Mouse (Mus musculus) limb, embryonic 14.5 days (tissue): ENCODE results near the gene Tnik. TPM values are rescaled to one million over a fixed set of nuclear protein-coding genes. Genes with fewer than 3 reads are reported as not detected.

Source experiments
- ATAC-seq: fragments of 200-750 bp; cut with Nextera tagmentation; 2 replicates; pipeline ENCODE4 v1.8.0; 2017; ENCODE audit warnings: low read depth, moderate number of reproducible peaks, moderate TSS enrichment; ENCODE audit not compliant: low FRiP score
- DNase-seq: peaks from one replicate; pipeline ENCODE4 v3.0.0-alpha.2; 2015; ENCODE audit warnings: low spot score
- H3K27ac ChIP-seq: fragments of 300-500 bp; sonication (generic); replicated peaks from 2 replicates; pipeline ENCODE4 v1.5.1; 2014; ENCODE audit warnings: low read depth, mild to moderate bottlenecking, low read length, moderate library complexity, mixed read lengths
- H3K27me3 ChIP-seq: fragments of 300-500 bp; sonication (generic); 2 replicates; pipeline ENCODE4 v1.6.1; 2014; ENCODE audit warnings: low read length, mixed read lengths; ENCODE audit not compliant: control insufficient read depth, insufficient read depth
- H3K36me3 ChIP-seq: fragments of 300-500 bp; sonication (generic); 2 replicates; pipeline ENCODE4 v1.6.1; 2014; ENCODE audit warnings: mild to moderate bottlenecking, low read length, moderate library complexity, mixed read lengths; ENCODE audit not compliant: control insufficient read depth, insufficient read depth
- H3K4me1 ChIP-seq: fragments of 300-500 bp; sonication (generic); 2 replicates; pipeline ENCODE4 v1.6.1; 2014; ENCODE audit warnings: antibody characterized with exemption, low read length, mixed read lengths; ENCODE audit not compliant: control insufficient read depth, insufficient read depth
- H3K4me2 ChIP-seq: fragments of 300-500 bp; sonication (generic); replicated peaks from 2 replicates; pipeline ENCODE4 v1.6.1; 2014; ENCODE audit warnings: low read depth, mild to moderate bottlenecking, low read length, moderate library complexity; ENCODE audit not compliant: severe bottlenecking
- H3K4me3 ChIP-seq: fragments of 300-500 bp; sonication (generic); replicated peaks from 2 replicates; pipeline ENCODE4 v1.5.1; 2014; ENCODE audit warnings: low read length
- H3K9ac ChIP-seq: fragments of 300-500 bp; sonication (generic); 2 replicates; pipeline ENCODE4 v1.6.1; 2014; ENCODE audit warnings: mild to moderate bottlenecking, low read depth, low read length, moderate library complexity; ENCODE audit not compliant: severe bottlenecking
- H3K9me3 ChIP-seq: fragments of 300-500 bp; sonication (generic); 2 replicates; pipeline ENCODE4 v1.6.1; 2016; ENCODE audit warnings: low read length; ENCODE audit not compliant: control insufficient read depth
- POLR2A ChIP-seq: fragments of 200-500 bp; IDR thresholded peaks from 2 replicates; pipeline ENCODE4 v1.8.0; 2012; ENCODE audit warnings: inconsistent platforms, mild to moderate bottlenecking, moderate library complexity, borderline replicate concordance; ENCODE audit not compliant: insufficient read depth, insufficient read length; ENCODE audit errors: extremely low read depth
- WGBS: fragments of 180-500 bp; shearing (Covaris S2); extraction: QIAGEN DNeasy Blood & Tissue Kit; methylation state at CpG from one replicate; pipeline ENCODE4 v1.1.7; 2014; 5-methylcytosine and 5-hydroxymethylcytosine counted together
- polyA plus RNA-seq, 2 experiments: library from polyadenylated mRNA; depleted of rRNA in 1 of 2; stranded (reverse) in 1 of 2; unstranded in 1 of 2; fragments of >200 nt; fragmentation: Nextera tagmentation in 1 of 2; extraction: Ambion mirVana in 1 of 2; gene quantifications; 2 replicates each; pipeline versions ENCODE4 v1.2.1 to v1.2.3; 2012 to 2014

Tnik gene
- polyA plus RNA-seq, 2 experiments: 5.4 to 9.6 TPM

GRCm38 (mm10) chr3:28457517-28457916 lies 194.5 kb downstream of the Tnik start:
- TF ChIP-seq POLR2A: no peak
- no peak for ATAC-seq
- no peak overlapping the region for H3K27ac ChIP-seq
- WGBS: 84% methylated on average over 2 of the region's 2 CpGs
- H3K36me3 ChIP-seq: no peaks in the 10 kb centered on the region
- H3K4me1 ChIP-seq: no peaks in the 10 kb centered on the region
- no peak overlapping the region for H3K4me2 ChIP-seq
- H3K9ac ChIP-seq: no peak overlapping the region
- DNase-seq: no peak
- H3K4me3 ChIP-seq: no peak overlapping the region
- no peaks in the 10 kb centered on the region for H3K9me3 ChIP-seq
- H3K27me3 ChIP-seq: no peaks in the 10 kb centered on the region

GRCm38 (mm10) chr3:28466688-28467087 lies 203.7 kb downstream of the Tnik start:
- Histone ChIP-seq H3K27me3 (no peaks in the 10 kb centered on the region), H3K9me3 (no peaks in the 10 kb centered on the region), H3K27ac (no peak overlapping the region), H3K4me3 (no peak overlapping the region), H3K36me3 (no peaks in the 10 kb centered on the region), H3K4me2 (no peak overlapping the region), H3K4me1 (peaks cover 5% of the 10 kb centered on the region; the same call in 1 of the 2 replicates), H3K9ac (no peak overlapping the region)
- ATAC-seq (no peak), DNase-seq (no peak)
- 93% methylated on average over 4 of the region's 4 CpGs for WGBS
- TF ChIP-seq POLR2A: no peak

- H3K27ac ChIP-seq: no peak overlapping the region
- no peaks in the 10 kb centered on the region for H3K27me3 ChIP-seq
- H3K4me2 ChIP-seq: no peak overlapping the region
- no peak overlapping the region for H3K9ac ChIP-seq
- no peak for ATAC-seq
- TF ChIP-seq POLR2A: no peak
- no peaks in the 10 kb centered on the region for H3K36me3 ChIP-seq
- H3K9me3 ChIP-seq: no peaks in the 10 kb centered on the region
- 50% methylated on average over 1 of the region's 1 CpGs for WGBS
- H3K4me3 ChIP-seq: no peak overlapping the region
- peaks cover 5% of the 10 kb centered on the region; the same call in 1 of the 2 replicates for H3K4me1 ChIP-seq
- no peak for DNase-seq
Measured at GRCm38 (mm10) chr3:28467148-28467754, 204.2 kb downstream of the Tnik start.

GRCm38 (mm10) chr3:28467871-28468285 lies 204.9 kb downstream of the Tnik start:
- H3K36me3 ChIP-seq: no peaks in the 10 kb centered on the region
- DNase-seq: peak; percentile 57
- no peaks in the 10 kb centered on the region for H3K9me3 ChIP-seq
- WGBS: 52% methylated on average over 4 of the region's 4 CpGs
- H3K4me3 ChIP-seq: no peak overlapping the region
- no peak for ATAC-seq
- H3K9ac ChIP-seq: no peak overlapping the region
- H3K27ac ChIP-seq: no peak overlapping the region
- no peaks in the 10 kb centered on the region for H3K27me3 ChIP-seq
- peaks cover 5% of the 10 kb centered on the region; the same call in 1 of the 2 replicates for H3K4me1 ChIP-seq
- no peak for TF ChIP-seq POLR2A
- no peak overlapping the region for H3K4me2 ChIP-seq

GRCm38 (mm10) chr3:28473439-28473838 lies 210.4 kb downstream of the Tnik start:
- ATAC-seq (no peak), DNase-seq (no peak)
- WGBS: 55% methylated on average over 1 of the region's 1 CpGs
- Histone ChIP-seq H3K4me1 (no peaks in the 10 kb centered on the region), H3K27ac (no peak overlapping the region), H3K36me3 (no peaks in the 10 kb centered on the region), H3K27me3 (no peaks in the 10 kb centered on the region), H3K4me3 (no peak overlapping the region), H3K9ac (no peak overlapping the region), H3K9me3 (no peaks in the 10 kb centered on the region), H3K4me2 (no peak overlapping the region)
- TF ChIP-seq POLR2A: no peak
